Mouse (Mus musculus) skeletal muscle tissue, adult 2 months (tissue): ENCODE measurements around the gene Lyg1.
"Not testable (repeated sequence)": the region's sequence is repeated elsewhere in the genome, so short reads cannot be mapped to it uniquely, and the experiment has no call there.

Experiments
- DNase-seq: peaks from one replicate; pipeline ENCODE4 v3.0.0-alpha.2; 2012; ENCODE audit warnings: low read depth, low spot score

Gene Lyg1

DNA sequence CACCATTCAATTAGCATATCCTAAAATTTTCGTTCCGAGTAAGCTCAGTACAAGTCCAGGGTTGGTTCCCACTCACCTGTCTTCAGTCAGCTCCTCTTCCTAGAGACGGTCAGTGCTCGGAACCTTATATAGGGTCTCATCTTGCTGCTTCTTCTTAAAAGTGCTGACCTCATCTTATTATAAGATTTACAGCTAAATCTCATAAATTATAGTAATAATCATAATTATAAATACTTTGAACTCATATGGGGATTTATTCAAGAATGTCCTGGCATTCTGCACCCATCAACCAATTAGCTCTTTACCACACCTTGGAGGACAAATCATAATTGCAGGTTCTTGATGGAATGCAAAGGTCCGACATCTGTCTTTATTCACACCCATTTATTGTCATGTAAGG, at the start of gene Lyg1:
TSS of gene Lyg1 (minus strand) at position 101 of the 400 bp plus-strand sequence.
- DNase-seq: no peak

DNA sequence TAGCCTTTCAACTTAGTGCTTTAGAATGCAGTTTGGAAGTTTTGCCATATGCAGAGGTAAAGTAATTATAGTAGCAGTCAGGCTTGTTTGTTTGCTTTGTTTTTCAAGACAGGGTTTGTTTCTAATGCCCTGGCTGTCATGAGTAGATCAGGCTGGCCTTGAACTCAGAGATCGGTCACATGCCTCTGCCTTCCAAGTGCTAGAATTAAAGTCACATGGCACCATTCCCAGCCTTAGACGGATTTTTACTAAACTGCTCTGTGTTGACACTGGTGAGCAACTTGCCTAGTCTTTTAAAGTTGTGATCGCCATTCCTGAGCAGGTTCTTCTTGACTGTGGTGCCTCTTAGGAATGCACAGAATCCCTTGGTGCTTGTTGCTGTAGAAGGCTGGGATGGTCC, 49.2 kb upstream of the Lyg1 start:
- DNase-seq: no peak

DNA sequence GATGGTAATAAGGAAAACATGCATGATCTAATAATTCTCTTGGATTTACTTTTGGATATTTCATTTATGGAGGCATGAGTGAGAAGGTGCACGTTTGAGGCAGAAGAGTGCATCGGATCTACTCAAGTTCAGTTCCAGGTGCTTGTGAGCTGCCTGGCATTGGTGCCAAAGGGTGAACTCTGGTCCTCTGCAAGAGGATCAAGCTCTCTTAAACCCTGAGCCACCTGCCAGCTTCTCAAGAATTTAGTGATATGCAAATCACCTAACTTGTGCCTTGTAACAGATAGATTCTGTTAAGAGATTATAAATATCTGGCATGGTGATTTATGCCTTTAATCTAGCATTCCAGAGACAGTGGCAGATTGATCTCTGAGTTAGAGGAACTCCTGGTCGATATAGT, 45.5 kb upstream of the Lyg1 start:
- DNase-seq: no peak

DNA sequence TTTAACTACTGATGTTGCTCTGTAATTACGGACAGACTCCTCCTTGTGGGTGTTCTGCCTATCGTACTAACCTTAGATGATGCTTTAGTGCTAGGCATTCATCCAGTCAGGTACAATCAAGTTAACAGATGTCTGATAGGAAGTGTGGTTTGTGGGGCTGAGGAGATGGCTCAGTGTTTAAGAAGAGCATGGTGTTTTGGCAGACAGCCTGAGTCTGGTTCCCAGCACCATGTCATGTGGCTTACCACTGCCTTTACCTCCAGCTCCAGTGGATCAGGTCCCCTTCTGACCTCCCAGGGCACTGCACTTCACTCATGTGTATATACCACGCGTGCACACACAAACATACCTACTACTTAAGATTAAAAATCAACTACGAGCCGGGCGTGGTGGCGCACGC, 44.4 kb upstream of the Lyg1 start:
- no peak for DNase-seq

DNA sequence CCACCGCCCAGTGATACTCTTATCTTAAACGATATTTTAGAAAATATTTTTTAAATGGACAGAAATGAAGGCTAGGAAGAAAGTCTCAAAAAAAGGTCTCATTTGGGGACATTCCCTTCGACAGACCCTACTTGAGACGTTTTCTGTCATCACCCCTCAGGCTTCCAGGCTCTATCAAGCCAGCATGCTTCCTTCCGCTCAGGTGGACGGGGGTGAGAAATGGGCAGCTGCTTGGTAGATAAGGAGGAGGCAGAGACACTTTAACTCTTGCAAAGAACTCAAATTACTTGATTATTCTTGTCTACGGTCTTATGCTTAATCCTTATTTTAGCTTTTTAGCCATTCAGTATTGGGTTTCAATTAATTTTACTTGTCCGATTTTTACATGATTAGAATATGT, 43.3 kb upstream of the Lyg1 start:
- no peak for DNase-seq

DNA sequence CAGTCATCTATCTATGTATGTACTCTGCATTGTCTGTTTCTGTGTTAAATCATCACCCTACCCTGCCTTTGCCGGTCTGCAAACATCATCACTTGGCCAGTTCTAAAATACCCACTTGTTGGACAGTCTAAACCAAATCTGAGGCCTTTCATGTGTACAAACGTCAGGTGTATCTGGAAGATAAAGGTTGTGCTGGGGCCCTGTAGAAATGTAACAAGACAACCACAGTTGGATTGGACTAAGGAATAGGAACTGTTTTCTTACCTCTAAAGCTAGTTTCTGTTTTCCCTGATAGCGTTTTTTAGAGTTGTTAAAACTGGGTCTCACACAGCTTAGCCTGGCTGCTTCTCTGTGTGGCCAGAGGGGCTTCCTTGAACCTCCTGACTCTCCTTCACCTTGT, 42.0 kb upstream of the Lyg1 start:
- DNase-seq: no peak

DNA sequence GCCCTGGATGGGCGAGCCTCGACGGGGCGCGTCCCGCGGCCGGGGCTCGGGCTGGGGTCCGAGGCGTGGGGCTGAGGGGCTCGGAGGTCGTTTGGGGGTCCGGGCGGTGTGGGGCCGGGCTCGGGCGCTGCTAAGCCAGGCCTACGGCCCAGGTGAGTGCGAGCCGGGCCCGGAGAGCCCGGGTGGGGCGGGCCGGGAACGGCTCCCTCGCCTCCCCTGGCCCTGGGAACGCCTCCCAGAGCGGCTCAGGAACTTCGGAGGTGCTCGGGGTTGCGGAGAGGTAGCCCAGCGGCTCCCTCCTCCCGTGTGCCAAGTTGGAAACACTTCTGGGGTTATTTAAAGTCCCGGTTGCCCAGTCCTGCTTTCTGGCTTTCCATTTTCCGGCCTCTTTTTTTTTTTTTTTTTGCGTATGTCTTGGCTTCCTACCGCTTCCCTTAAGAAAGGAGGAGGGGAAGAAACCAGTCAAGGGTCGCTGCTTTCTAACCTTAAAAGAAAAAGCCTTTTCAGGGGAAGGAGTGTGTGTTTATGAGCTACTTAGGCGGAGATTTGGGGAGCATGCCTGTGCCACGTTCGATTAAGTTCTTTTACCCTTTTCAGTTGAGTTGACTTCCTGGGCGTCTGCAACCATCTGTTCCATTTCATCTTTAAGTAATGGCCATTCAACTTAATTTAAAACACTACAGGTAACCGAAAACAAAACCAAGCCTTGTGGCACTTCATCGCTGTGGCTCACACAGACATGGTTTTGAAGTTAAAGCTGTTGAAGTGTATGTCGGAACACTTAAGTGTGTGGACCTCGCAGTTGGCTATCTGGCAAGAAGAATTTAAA, 41.0 kb upstream of the Lyg1 start:
- no peak for DNase-seq

DNA sequence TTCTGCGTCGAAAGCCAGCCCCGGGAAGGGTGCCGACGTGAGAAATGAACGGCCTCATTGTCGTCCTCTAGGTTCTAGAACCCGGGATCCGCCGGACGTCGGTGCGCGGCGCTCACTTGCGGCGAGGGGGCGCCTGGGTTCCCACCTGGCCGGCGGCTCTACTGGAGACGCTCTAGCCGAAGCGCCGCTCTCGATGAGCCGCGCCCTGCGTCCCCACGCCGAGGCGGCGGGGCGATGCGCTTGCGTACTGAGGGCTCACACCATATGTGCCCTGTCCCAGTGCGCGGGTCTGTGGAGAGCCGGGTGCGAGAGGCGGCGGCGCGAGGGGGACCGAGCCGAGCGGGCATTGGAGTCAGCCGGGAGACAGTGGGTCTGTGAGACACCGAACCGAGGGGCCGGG, 40.3 kb upstream of the Lyg1 start, which contains the start of the genes Txndc9 and Eif5b:
TSS of gene Txndc9 (minus strand) at position 27 of the 400 bp plus-strand sequence.
TSS of gene Eif5b (plus strand) at position 144 of the 400 bp plus-strand sequence.
- peak; percentile 91 for DNase-seq

DNA sequence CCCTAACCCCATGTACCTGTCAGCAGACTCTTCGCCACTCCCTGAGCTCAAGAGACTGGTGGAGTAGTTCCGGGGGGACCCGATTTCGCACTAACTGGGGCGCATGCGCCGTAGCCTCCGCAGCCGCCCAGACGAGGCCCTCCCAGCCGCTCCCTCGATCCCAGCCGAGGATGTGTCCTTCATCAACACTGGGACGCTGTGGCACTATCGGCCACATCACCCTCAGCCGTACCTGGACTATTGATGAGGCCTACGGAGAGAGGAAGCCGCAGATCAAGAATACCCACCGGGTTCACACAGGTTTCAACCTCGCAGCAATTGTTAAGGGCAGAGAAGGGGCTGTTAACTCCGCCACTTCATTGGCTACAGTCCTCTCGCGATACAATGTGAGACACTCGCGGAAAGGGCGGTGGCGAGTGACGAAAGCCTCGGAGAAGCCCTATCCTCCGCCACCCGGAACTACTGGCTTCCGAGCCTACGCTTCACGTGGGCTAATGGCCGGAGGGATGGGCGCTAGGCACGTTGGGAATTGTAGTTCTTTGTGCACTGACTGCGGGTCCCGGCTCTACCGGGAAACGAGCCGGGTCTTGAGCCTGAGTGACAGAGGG, 39.4 kb upstream of the Lyg1 start:
- peak; percentile 99 for DNase-seq

DNA sequence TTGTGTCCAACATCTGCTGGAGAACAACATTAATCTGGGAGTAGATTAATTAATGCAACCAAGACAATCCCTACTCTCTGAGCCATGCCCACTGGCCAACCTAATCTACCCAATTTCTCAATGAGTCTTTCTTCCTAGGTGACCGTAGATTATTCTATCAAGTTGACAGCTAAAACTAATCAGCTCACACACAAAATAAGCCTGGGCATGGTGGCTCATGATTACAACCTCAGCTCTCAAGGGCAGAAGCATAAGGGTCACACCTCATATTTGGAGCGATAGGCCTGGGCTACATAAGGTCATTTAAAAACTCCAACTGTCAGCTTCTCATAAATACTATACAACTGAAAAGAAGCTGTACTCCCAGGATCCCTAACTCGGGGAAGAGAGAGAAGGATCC, 38.7 kb upstream of the Lyg1 start:
- DNase-seq: no peak

DNA sequence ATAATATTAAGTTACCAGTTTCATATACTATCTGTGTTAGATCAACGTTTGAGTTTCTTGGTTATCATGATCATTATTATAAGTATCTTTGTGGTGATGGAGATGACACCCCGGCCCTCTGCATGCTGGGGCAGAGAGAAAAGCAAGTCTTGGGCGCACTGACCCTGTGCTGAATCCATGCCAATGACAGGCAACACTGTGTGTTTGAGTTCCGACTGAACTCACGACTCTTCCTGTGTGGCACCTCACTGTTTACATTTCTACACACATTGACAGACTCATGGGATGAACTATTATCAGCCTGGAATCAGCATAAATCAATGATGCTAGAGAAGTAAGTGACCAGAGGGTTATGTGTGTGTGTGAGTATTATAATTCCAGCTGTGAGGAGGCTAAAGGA, 30.3 kb upstream of the Lyg1 start:
- no peak for DNase-seq

DNA sequence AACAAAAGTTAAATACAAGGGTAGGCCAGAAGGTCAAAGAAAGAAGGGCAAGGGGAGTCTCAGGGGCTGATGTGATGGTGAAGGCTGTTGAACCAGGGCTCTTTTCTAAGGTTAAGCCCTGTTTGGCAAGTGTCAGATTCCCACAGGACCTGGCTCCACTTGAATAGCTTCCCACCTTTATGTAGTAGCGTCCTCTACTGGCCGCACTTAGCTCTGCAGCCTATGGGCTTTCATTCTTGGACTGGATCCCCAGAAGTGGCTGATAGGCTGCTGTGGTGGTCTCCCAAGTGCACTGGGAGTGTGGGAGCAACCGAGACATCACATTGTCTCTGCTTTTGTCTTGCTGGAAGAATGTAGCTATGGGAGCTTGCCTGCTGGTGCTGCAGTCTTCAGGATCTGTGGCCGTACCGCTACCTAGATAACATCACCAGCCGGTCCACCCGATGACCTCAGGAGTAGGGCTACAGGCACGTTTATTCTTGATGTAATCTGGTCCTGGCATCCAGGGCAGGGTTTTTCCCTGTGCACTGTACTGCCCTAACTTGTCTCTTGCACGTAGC, 28.3 kb upstream of the Lyg1 start:
- DNase-seq: no peak

DNA sequence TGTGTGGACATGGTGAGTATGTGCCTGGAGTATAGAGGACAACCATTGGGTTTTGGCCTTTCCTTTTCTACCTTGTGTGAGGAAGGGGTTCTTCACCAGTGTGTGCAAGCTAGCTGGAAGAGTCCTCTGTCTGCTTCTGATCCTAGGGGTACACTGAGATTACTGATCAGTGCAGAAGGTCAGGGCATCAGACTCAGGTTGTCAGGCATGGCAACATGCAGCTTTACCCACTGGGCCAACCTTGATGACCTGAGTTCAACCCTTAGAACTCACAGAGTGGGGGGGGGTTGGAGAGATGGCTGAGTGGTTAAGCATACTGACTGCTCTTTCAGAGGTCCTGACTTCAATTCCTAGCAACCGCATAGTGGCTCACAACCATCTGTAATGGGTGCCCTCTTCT, 26.8 kb upstream of the Lyg1 start:
- DNase-seq: no peak

DNA sequence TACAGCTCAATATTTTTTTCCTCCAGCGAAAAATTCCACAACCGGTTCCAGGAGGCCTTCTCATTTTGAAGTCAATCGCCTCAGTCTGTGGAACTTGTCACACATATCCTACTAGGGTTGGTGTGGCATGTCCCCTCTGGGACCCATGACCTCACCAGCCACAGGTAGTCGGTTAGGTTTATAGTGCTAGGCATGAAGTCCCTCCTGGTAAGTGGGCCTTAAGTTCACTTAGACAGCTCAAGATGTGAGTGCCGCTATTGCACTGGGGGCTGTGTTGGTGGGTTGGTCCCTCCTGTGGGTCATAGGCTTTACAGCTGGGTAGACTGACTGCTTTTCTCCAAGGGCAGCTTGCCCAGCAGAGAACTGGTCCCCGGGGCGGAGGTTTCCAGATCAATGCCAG, 19.7 kb upstream of the Lyg1 start:
- no peak for DNase-seq

DNA sequence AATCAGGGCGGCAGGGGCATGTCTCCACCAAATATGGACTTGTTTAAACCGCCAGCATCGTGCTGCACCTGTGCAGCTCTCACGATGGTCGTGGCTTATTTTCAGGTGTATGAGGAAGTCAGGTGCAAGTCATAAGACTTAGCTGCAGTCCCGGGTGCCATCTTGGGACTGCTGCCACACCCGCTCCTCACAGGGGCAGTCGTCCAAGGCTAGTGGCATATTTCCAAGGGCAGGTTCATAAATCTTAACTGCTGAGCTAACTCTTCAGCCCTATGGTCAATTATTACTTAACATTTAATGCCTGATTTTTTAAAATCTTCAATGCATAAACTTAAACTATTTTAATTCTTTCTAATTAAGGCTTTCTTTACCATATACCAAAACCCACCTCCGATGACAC, 19.1 kb upstream of the Lyg1 start:
- not testable (repeated sequence) for DNase-seq

DNA sequence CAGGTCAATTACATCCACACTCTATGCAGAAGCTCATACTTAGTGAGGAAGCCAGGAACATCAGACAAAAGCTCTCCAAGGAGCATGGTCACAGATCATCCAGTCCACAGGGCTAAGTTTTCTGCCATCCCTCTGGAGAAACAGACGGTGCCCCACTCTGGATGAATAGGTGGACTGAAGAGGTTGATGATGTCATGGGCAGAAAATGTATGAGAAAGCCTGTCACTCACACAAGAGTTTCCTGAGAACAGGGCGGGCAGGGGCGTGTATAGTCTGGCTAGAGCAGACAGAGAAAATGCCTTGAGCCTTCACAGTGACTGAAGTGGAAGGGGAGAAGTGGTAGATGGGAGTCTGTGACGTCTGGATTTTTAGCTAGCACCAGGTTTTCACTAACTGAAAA, 14.0 kb upstream of the Lyg1 start:
- DNase-seq: no peak

DNA sequence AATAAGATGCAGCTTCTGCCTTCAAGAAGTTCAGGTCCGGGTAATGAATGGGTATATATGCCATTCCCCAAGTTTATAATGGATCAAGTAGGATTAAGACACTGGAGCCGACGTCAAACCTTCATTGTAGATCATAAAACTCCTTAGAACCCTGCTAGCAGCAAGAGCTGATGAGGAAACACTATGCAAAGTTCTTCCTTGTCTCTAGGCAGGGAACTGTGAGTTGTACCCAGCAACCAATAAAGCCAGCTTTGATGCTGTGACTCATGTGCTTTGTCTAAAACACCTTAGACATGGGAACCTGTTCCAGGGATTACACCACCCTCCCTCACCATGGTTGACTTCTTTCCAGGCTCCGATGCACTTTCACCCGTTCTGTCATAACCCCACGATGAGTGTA, 11.2 kb upstream of the Lyg1 start:
- DNase-seq: no peak

DNA sequence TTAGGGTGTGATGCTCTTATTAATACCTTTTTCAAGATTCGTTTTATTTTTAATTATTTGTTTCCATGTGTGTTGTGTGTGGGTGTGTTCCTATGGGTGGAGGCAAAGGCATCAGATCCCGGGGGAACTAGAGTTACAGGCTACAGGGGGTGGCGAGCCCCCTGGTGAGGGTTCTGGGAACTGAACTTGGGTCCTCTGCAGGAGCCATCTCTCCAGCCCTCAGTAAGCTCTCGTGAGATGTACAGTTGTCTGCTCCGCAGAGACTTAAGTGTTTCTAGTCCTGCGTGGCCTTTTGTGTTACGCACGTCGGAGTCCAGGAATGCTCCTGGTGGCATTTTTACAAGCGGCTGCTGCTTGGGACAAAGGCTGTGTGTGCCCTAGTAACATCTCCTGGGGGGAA, 8.0 kb upstream of the Lyg1 start:
- DNase-seq: no peak

DNA sequence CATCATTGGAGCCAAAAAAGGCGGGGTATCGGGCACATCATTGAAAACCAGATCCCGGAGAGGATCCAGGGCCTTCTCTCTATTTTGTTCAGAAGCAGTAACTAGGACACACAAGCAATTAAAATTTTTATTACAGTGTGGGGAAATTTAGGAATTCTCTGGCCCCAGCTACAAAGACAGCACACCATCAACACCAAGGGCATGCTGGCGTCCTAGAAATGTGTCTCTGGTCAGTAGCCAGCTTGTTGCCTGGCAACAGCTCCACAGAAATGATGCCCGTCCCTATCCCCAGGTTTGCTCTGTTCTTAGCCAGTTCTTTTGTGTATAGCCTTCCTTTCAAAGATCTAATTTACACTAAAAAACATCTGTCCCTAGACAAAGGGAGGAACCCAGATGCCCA, 1.9 kb upstream of the Lyg1 start:
- DNase-seq: no peak

DNA sequence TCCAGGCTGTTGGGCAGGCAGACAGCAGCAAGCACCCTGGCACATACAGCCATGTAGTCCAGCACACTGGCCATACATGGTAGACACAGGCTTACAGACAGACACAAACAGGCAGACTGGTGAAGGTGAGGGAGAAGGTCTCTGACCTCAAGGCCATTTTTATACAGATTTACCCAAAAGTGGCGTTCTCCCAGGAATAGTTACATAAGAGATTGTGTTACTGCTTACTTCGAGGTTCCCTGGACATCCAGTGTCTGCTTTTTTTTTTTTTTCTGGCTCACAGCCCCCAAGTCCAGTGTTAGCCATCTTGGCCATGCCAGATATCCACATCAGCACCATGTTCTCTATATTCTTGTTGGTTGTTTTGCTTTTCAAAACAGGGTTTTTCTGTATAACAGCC, 957 bp upstream of the Lyg1 start:
- no peak for DNase-seq

DNA sequence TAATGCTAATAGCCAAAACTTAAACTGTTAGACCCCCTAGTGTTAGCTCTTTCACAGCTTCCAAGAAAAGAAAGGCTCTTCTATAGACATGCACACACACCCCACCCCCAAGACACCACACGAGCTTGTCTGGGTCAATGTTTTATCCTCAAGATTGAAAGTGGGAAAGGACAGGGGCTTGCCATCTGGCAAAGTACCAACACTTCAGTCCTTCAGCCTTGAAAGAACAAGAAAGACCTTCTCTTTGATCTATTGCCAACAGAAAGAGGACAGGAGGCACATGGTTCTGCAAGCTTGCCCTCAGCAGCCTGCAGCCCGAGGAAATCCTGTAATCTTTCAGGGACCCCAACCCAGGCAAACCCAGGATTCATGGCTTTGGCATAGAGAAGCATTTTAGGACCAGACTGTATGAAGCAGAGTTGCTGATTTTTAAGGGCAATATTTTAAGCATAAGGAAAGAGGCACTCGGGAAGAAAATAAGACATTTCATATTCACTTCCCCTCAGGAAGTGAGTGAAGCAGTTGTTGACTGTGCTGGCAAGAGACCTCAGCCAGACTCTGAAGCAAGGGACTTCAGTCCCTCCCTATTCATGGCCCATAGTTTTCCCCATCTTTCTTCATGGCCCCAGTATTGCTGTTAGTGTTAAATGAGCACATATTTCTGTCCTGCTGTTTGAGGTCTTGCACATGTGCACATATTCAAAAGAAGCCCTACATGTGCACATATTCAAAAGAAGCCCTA, 698 bp downstream of the Lyg1 start:
- no peak for DNase-seq

DNA sequence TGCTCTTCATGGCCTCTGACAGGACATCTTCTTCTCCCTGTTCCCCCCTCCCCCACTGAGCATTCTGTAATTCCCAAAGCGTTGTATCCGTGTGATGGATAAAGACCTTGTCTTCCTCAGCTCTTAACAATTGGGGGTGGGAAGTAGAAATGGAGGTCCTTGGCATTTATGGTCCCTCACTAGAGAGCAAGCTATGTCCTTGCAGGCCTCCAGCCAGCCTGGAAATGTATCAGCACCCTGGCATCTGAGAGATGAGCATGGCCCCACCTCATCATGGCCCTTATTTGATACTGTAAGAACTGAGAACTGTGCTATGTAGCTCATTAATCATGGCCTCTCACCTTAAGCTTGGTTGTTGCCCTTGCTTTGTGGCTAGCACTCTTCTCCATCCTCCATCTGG, 2.3 kb downstream of the Lyg1 start:
- no peak for DNase-seq
